Mouse (Mus musculus) urinary bladder, postnatal 36 days (tissue): ENCODE measurements around the gene Slc35e3.
"Not testable (repeated sequence)": the region's sequence is repeated elsewhere in the genome, so short reads cannot be mapped to it uniquely, and the experiment has no call there.

Source experiments
- DNase-seq, 2 experiments: peaks; one replicate each; pipeline ENCODE4 v3.0.0; 2022; ENCODE audit warnings: low spot score in 2 of 2, mixed read lengths in 1 of 2

Gene Slc35e3

DNA sequence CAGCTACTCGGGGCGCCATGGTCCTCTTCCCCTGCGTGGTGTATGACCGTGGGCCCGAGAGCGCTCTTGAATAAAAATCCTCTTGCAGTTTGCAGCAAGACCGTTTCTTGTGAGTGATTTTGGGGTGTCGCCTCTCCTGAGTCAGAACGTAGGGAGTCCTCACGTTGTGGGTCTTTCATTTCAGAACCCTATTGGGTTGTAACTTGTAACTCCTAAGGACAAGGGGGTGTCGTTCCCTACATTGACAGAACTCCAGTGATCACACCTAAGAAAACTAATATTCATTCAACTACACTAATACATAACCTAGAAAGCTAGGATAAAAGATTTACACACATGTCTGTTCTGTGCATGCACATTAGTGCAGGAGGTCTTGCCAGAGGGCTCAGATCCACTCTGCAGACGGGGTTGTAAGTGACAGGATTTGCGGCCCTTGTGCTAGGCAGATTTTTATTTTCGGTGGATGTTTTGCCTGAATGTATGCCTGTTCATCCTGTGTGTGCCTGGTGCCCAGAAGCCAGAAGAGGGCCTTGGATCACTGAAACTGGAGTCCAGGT, 3.7 kb upstream of the Slc35e3 start:
- DNase-seq: no peak

DNA sequence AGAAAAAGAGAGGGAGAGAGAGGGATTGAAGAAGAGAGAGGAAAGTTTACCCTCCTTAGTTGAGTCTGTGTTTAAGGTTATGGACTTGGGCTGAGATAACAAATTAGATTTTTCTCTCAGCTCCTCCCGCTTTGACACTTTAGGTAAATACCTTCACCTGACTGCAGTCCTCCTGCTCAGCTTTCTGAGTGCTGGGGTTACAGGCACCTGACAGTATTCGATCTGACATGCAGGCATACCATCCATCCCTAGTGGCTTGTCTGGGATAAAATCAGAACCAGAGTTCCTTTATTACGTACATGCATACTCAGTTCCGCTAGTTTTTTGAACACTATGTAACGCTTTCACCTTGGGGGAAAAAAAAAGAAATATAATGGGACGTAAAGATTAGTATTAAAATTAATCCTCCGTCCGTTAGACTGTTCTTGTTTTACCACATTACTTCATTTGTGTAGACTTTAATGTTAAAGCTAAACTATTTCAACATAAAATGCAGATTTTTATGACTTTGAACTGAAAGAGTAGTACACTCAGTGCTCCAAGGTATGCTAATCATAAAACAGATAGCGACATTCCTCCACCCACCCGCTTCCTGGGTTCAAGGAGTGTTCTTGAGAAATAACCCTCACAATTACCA, 3.0 kb upstream of the Slc35e3 start:
- no peak for DNase-seq

DNA sequence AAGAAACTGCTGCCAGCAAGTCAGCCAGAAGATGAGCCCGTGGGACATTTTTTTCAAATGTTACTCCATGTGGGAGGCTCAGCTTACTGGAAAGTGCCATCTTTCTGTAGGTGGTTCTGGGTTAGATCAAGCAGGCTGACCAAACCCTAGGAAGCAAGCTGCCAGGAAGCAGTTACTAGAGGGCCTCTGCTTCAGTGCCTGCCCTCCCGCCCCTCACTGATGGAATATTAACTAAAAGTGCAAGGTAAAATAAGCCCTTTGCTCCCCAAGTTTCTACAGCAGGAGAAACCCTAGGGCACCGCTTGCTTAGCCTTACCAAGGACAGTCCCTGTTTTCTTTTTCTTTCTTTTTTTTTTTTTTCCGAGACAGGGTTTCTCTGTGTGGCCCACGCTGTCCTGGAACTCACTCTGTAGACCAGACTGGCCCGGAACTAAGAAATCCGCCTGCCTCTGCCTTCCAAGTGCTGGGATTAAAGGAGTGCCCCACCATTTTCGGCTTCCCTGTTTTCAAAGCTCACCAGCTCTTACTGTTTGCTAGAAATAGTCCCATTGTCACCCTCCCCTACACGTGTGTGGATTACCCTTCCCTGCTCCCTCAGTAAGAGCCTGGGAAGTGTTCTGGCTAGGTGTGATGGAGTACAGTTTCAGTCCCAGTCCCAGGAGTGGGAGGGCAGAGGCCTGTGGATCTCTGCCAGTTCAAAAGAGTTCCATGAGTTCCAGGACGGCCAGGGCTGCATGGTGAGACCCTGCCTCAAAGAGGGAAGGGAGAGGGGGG, 2.3 kb upstream of the Slc35e3 start:
- DNase-seq: no peak

DNA sequence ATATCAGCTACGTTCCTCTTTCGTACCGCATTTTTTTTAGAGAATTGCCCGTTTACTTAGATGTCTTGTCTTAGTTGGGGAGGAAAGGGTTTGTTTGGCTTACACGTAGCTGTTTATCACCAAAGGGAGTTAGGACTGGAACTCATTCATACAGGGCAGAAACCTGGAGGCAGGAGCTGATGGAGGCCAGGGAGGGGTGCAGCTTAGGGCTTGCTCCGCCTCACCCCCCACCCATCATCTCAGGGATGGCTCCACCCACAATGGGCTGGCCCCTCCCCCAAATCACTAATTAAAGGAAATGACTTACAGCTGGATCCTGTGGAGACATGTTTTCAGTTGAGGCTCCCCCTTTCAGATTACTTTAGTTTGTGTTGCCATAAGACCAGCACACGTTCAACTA, 1.5 kb upstream of the Slc35e3 start:
- no peak for DNase-seq

DNA sequence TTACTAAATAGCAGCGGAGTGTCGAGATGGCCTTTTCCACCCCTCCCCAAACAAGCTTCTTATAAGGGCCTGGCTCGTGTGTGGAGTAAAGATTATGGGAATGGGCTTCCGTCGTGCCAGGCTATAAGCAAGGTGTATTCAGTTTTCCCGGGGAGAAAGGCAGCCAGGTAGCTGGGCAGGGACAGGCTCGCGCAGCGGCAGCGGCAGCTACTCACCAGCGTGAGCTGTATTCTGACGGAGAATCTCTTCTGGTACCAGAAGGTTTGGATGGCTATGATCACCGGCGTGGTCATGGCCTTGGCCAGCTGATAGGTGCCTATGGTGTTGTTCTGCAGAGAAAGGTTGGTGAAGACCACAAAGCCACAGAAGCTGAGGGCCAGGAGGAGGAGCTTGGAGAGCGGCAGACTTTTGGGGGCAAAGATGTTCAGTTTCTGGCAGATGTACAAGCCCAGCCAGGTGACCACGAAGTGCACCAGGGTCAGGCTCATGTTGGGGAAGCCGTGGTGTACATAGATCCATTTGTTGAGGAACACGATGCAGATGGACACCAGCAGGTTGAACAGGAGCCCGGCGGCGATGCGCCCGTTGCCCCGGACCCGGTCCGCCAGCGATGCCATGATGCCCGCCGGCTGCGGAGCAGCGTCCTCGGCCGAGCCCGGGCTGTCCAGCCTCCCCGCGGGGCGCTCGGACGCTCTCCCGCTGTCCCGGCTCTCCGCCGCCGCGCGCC, 432 bp downstream of the Slc35e3 start:
- DNase-seq: not testable (repeated sequence)

DNA sequence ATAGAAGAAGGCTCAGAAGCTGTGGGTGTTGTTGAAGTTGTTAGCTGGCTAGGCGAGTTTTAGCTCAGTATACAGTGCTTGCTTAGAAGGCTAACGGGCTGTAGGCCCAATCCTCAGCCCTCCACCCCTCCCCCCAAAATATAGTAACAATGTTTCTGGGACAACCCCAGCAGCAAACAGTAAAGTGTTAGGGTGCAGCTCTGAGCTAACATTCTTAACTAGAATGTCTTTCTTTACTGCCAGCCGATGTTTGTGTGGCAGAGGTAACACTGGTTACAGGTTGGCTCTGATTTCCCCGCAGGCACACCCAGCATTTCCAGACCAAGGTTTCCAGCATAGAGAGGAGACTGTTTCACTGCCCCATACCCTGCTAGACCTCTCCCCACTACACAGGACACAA, 2.2 kb downstream of the Slc35e3 start:
- no peak for DNase-seq

DNA sequence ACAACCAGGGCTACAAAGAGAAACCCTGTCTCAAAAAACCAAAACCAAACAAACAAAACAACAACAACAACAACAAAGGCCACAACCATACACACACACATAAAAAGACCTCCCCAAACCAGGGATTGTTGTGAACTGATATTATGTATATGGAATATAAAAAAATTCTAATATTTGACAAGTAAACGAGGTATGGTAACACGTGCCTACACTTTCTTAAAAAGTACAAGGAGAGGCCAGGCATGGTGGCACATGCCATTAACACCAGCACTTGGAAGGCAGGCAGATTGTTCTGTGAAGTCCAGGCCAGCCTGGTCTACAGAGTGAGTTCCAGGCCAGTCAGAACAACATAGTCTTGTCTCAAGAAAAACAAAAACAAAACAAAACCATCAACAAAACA, 3.0 kb downstream of the Slc35e3 start:
- DNase-seq: no peak

DNA sequence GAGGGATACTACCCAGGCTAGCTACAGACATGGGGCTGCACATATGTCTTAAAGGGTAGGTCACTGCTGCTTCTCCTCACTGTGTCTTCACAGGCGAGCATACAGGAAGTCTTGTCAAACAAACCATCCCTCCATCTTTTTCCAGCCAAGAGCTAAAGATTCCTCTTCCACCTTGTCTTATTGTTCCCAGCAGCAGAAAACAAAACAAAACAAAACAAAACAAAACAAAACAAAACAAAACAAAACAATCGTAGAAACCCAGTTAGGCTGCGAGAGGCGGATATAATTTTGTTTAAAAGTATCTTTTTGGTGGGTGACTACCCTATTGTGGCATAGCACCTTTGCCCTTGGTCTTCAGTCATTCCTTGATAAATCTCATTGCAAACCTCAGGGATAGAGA, 3.5 kb downstream of the Slc35e3 start:
- no peak for DNase-seq

DNA sequence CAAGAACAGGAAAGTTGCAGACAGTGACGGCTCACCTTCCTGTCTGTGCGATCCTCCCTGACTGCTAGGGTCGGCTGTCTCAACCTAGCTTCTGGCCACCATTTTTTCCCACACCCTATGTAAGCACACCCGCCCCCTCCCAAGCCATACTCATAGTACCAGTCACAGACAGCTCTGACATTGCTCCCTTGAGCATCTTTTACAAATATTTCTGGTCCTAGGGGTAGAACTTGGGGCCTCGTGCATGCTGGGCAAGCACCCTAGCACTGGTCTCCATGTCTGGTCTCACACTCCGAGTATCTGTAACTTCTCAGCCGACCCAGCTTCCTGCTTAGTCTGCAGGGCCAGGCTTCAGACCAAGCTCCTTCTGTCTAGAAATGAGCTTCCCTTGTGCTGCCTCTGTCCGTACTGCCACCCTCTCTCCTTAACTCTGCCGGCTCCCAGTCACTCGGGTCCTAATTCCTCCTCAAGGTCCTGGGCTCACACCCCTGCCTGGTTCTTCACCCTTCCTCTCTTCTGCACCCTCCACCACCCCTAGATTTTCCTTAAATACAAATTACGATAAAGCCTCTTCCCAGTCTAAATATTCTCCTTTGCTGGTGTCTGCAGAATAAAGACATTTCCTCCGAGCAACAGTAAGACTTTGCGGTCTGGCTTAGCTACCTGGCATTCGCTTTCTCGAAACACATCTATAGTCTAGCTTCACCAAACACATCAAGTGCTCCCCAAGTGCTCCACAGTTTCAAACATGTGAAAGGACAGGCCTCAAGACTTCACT, 4.3 kb downstream of the Slc35e3 start:
- no peak for DNase-seq

DNA sequence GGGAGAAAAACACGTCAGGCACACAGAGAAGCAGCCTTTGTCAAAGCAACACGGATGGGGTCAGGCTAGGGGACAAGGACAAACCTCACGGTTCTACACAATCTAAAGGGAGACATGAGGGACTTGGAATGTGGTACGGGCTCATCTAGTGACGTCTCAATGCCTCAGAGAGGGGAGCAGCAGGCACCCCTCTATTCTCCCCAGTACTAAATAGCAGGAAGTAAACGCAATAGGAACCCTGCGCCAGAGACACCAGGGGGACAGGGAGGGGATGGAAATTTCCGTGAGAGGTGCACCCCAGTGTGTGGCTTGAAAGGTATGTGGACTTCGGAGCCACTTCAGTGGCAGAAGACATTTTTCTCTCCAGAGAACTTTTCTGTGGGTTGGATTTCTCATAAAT, 5.2 kb downstream of the Slc35e3 start:
- DNase-seq: no peak

DNA sequence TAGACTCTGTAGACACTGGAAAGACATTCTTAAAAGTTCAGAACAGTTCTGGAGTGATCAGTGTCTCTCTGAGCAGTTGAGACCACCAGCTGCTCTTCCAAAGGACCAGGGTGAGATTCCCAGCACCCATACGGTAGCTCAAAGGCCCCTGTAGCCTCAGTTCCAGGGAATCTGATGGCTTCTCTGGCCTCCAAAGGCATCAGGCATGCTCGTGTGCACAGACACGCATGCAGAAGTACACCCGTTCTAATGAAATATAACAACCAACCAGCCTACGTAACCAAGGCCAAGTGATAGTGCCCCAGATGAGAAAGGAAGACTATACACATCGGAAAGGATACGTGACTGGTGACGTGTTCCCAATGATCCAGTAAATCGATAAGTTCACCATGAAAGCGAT, 6.0 kb downstream of the Slc35e3 start:
- DNase-seq: no peak

DNA sequence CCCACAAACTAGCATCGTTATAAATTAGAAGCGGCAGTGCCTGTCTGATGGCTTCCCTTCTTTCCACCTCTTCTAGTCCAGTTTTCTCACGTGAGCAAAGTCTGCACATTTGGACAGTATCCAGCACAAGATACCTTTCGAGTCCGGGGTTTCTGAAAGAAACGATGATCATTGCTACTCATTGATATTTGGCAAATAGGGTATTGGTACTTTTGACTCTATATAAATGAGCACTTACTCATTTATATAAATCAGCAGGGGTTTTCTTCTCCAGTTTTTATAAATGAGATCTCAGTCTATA, 6.6 kb downstream of the Slc35e3 start:
- DNase-seq: no peak

DNA sequence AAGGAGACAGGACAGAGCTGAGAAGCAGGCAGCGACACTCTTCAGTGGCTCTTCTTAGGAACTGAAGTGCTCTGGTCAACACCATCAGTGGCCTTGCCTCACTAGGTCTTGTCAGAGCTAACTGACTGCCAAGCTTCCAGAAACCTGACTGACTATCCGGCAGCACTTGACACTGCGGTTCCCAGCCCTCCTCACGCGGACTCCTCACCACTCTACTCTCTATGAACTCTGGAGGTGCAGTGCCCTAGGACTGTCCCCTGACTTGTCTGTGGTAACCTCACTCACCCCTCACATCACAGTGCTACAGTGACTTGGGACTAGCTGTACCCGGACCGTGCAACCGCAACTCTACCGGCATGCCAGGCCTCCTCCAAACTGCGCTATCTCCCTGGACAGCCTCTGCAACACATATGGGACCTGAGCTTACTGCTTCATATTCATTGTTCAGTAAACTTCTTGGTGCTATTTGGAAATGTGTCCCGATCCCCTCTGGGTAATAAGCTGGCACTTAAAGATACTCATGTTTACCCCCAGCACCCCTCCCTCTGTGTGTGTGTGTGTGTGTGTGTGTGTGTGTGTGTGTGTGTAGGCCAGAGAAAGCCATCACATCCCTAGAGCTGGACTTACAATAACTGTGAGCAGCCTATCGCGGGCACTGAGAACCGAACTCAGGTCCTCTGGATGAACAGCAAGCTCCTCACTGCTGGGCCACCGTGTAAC, 7.1 kb downstream of the Slc35e3 start:
- DNase-seq: no peak

DNA sequence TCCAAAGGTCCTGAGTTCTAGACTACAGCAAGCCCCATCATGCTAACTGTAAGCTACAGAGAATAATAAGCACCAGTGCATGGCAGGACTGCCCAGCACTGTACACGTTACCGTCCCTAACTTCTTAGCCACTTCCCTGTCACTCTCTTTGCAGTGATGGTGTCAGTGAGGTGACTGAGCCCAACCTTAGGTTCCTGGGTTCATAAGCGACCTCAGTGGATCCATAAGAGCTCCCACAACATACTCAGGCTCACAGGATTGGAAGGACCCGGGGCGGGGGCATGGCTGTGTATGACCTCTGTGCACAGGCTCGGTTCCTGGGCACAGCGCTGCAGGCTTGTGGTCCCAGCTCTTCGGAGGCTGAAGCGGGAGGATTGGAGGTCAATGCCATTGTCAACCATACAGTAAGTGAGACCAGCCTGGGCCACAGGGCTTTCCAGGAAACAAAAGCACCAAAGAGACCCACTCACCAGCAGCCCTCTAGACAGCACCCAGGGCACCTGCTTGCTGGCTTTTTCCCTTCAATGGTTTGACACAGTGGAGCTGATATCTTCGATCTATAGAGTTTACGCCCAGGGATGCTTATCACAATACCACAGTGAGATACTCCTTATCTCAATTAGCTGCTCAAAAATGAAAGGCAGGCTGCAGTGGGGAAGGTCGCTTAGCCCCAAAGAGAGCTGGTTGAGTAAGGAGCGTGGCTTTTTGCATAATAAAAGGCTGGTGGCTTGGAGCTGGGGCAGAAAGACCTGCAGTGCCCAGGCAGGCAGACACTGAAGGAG, 7.8 kb downstream of the Slc35e3 start:
- no peak for DNase-seq

DNA sequence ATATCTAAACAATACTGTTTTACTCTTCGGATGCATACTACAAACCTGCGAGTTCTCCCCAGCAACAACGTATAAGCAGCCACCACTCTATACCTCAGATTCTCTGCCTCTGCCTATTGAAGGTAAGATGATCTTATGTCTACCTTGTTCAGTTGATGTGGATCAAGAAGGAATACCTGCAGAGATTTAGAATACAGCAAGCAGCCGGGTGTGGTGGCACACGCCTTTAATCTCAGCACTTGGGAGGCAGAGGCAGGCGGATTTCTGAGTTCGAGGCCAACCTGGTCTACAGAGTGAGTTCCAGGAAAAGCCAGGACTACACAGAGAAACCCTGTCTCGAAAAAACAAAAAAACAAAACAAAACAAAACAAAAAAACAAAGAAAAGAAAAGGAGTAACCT, 8.7 kb downstream of the Slc35e3 start:
- not testable (repeated sequence) for DNase-seq

DNA sequence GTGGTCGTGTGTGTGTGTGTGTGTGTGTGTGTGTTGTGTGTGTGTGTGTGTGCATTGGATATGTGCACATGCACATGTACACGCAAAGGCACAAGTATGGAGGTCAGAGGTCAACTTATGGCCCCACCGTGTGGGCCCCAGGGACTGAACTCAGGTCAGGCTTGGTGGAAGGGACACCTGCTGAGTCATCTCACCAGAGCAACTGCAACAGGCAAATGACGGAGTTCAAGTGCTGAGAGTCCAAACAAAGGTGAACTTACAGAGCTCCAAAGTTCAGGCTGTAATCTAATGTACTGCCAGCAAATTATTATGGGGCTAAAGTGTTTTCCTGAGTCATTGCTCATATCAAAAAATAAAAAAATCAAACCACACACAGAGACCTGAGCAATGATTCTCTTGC, 9.1 kb downstream of the Slc35e3 start:
- DNase-seq: no peak

DNA sequence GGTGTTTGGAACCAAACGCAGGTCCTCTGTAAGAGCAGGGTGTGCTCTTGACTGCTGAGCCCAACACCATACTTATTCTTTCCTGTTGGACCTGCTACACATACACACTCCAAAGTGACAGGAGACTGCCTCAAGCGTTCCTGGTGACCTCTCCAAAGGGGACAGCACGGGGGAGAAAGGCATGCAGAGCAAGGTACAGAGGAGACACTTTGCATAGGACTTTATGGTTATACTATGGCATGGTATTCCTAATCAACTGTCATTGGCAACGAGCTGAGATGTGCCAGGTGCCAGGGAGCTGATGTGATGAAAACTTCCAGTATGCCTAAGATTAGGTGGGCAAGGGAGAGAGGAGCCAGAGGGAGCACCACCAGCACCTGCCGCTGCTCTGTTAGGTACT, 9.6 kb downstream of the Slc35e3 start:
- DNase-seq: no peak

DNA sequence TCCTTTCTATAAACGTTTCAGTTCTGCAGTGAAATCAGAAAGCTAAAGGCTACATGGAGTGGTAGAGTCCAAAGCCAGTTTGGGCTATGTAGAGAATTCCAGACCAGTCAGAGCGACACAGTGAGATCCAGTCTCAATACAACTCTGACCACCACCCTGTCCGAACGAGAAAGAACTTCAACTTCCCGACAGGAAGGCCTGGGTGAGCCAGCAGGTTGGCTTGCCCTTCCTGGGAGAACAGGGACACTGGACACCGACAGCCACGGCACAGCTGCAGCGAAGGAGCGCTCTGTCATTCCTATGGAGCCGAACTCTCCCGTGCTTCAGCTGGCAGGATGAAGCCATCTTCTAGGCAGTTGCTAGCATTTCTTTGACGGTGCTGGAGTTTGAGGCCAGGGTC, 10.8 kb downstream of the Slc35e3 start:
- not testable (repeated sequence) for DNase-seq

DNA sequence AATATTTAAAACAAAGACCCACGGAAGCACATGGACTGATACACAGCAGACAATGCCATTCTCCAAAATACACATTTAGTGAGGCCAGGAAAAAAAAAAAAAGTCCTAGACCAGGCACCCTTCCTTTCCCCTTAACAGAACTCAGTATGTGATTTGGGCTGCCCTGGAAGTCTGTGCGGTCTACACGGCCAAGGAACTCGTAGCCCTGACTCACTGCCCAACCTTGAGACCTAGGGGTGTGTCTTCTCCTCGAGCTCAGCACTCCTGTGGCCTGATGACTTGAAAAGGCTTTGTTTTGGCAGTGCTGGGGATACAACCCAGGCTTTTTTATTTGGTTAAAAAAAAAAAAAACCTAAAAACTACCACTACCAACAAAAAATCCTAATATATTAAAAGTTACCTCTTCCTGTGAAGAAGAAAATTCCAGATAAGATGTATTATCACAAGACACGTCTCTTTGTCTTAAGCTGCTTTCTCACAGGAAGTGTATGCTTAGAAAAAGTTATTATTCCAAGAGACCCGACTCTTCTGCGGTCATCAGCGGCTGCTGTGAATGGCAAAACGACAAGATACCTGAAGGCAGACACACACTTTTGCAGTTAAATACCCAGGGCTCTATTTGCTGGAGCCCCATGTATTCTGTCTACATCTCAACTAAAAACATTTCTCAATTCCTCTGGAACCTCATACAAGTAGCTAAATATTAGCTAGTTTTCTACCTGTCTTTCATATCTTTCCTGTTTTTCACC, 11.9 kb downstream of the Slc35e3 start:
- not testable (repeated sequence) for DNase-seq

DNA sequence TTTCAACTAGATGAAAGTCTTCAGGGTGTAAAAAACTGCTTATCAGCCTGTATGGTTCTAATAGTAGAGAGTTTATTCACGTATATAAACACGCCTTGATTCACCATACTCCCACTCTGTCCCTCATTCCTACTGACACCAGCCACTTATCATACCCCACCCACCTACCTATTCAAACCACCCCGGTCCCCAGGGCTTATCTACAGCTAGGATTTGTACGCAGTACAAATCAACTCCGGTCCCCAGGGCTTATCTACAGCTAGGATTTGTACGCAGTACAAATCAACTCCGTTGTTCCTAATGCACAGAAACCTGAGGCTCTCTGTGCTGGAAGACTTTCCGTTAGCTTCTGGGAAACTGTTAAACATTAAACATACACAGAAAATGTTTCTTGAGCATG, 12.5 kb downstream of the Slc35e3 start:
- not testable (repeated sequence) for DNase-seq
